Mouse (Mus musculus) cortical plate, adult 2 months (tissue): ENCODE results near the gene Clmn.

Experiments
- CTCF ChIP-seq: fragments of 200-500 bp; IDR thresholded peaks from 2 replicates; pipeline ENCODE4 v1.5.1; 2011; ENCODE audit warnings: mild to moderate bottlenecking, control low read depth, low read length; ENCODE audit not compliant: insufficient read depth; ENCODE audit errors: extremely low read depth
- POLR2A ChIP-seq: fragments of 200-500 bp; IDR thresholded peaks from 2 replicates; pipeline ENCODE4 v1.6.1; 2011; ENCODE audit warnings: mild to moderate bottlenecking, low read length, control low read depth; ENCODE audit not compliant: insufficient read depth; ENCODE audit errors: extremely low read depth

- TF ChIP-seq POLR2A, result no peak
- TF ChIP-seq CTCF, result no peak
Measured at GRCm38 (mm10) chr12:104793486-104793885, 71.4 kb downstream of the Clmn start.
